Mouse (Mus musculus): ENCODE measurements at regions not wholly inside any gene's neighbourhood (a gene's known extent, or its start where the extent isn't known, plus 50 kb on each side); places are given as distances from the start of the nearest gene placed in this dataset.

GRCm38 (mm10) chr14:80083724-80084123 lies 99.8 kb downstream of the Olfm4 start:
- no peaks in the 10 kb centered on the region for H3K27me3 ChIP-seq

GRCm38 (mm10) chr14:80097238-80097637 lies 113.4 kb downstream of the Olfm4 start:
- H3K4me3 ChIP-seq (replicated peaks), result no peak overlapping the region
- H3K4me1 ChIP-seq (replicated peaks), result no peaks in the 10 kb centered on the region
- no peak overlapping the region for H3K27ac ChIP-seq
- H3K4me2 ChIP-seq, result no peak overlapping the region
- H3K36me3 ChIP-seq, result no peaks in the 10 kb centered on the region
- no peak overlapping the region for H3K9ac ChIP-seq
- DNase-seq (no peak), ATAC-seq (ENCODE audit: low read depth) (no peak)
- 54% methylated on average over 1 of the region's 1 CpGs for WGBS (ENCODE audit: insufficient replicate concordance)
- H3K27me3 ChIP-seq, result no peaks in the 10 kb centered on the region
- H3K9me3 ChIP-seq (replicated peaks), result no peaks in the 10 kb centered on the region

More at GRCm38 (mm10) chr14:80083724-80084123, 99.8 kb downstream of the Olfm4 start:
- WGBS (ENCODE audit: insufficient replicate concordance), result 62% methylated on average over 3 of the region's 3 CpGs
- Histone ChIP-seq H3K27ac (no peak overlapping the region), H3K4me2 (no peak overlapping the region), H3K9ac (no peak overlapping the region), H3K36me3 (no peaks in the 10 kb centered on the region), H3K4me3 (replicated peaks) (no peak overlapping the region), H3K9me3 (replicated peaks) (peaks cover 11% of the 10 kb centered on the region; the same call in 1 of the 2 replicates), H3K4me1 (replicated peaks) (no peaks in the 10 kb centered on the region)
- DNase-seq (no peak), ATAC-seq (ENCODE audit: low read depth) (no peak)

GRCm38 (mm10) chr14:80113115-80113687 lies 129.3 kb downstream of the Olfm4 start:
- Histone ChIP-seq H3K4me2 (no peak overlapping the region), H3K9me3 (replicated peaks) (no peaks in the 10 kb centered on the region), H3K27ac (no peak overlapping the region), H3K27me3 (no peaks in the 10 kb centered on the region), H3K4me1 (replicated peaks) (no peaks in the 10 kb centered on the region), H3K9ac (no peak overlapping the region), H3K36me3 (no peaks in the 10 kb centered on the region), H3K4me3 (replicated peaks) (no peak overlapping the region)
- WGBS (ENCODE audit: insufficient replicate concordance), result 73% methylated on average over 6 of the region's 6 CpGs
- ATAC-seq (ENCODE audit: low read depth) (no peak), DNase-seq (no peak)

- ATAC-seq (ENCODE audit: low read depth) (no peak), DNase-seq (no peak)
- Histone ChIP-seq H3K27ac (no peak overlapping the region), H3K9ac (no peak overlapping the region), H3K4me3 (replicated peaks) (no peak overlapping the region), H3K4me1 (replicated peaks) (no peaks in the 10 kb centered on the region), H3K9me3 (replicated peaks) (no peaks in the 10 kb centered on the region), H3K36me3 (no peaks in the 10 kb centered on the region), H3K27me3 (no peaks in the 10 kb centered on the region), H3K4me2 (no peak overlapping the region)
These were observed 130.4 kb downstream of the Olfm4 start for GRCm38 (mm10) chr14:80114326-80114725.

GRCm38 (mm10) chr14:80125156-80125555 lies 141.3 kb downstream of the Olfm4 start:
- no peak overlapping the region for H3K9ac ChIP-seq
- no peak overlapping the region for H3K27ac ChIP-seq
- WGBS (ENCODE audit: insufficient replicate concordance), result 57% methylated on average over 4 of the region's 4 CpGs
- H3K4me2 ChIP-seq, result no peak overlapping the region
- peaks cover 3% of the 10 kb centered on the region; the same call in 1 of the 2 replicates for H3K9me3 ChIP-seq (replicated peaks)
- ATAC-seq (ENCODE audit: low read depth) (no peak), DNase-seq (no peak)
- H3K36me3 ChIP-seq, result no peaks in the 10 kb centered on the region
- no peaks in the 10 kb centered on the region for H3K4me1 ChIP-seq (replicated peaks)
- H3K4me3 ChIP-seq (replicated peaks), result no peak overlapping the region
- H3K27me3 ChIP-seq, result no peaks in the 10 kb centered on the region

GRCm38 (mm10) chr14:80128181-80128580 lies 144.3 kb downstream of the Olfm4 start:
- no peak for DNase-seq
- no peak for ATAC-seq (ENCODE audit: low read depth)
- Histone ChIP-seq H3K9me3 (replicated peaks) (peaks cover 3% of the 10 kb centered on the region; the same call in 1 of the 2 replicates), H3K27me3 (no peaks in the 10 kb centered on the region), H3K4me3 (replicated peaks) (no peak overlapping the region), H3K36me3 (no peaks in the 10 kb centered on the region), H3K9ac (no peak overlapping the region), H3K27ac (no peak overlapping the region), H3K4me2 (no peak overlapping the region), H3K4me1 (replicated peaks) (no peaks in the 10 kb centered on the region)
- WGBS (ENCODE audit: insufficient replicate concordance), result 53% methylated on average over 2 of the region's 2 CpGs

GRCm38 (mm10) chr14:80137541-80137940 lies 153.7 kb downstream of the Olfm4 start:
- no peaks in the 10 kb centered on the region for H3K9me3 ChIP-seq (replicated peaks)
- 59% methylated on average over 5 of the region's 5 CpGs for WGBS (ENCODE audit: insufficient replicate concordance)
- DNase-seq (no peak), ATAC-seq (ENCODE audit: low read depth) (no peak)
- no peaks in the 10 kb centered on the region for H3K36me3 ChIP-seq
- H3K4me3 ChIP-seq (replicated peaks), result no peak overlapping the region
- H3K27ac ChIP-seq, result no peak overlapping the region
- no peak overlapping the region for H3K9ac ChIP-seq
- H3K4me2 ChIP-seq, result no peak overlapping the region
- no peaks in the 10 kb centered on the region for H3K27me3 ChIP-seq
- H3K4me1 ChIP-seq (replicated peaks), result no peaks in the 10 kb centered on the region

- H3K9me3 ChIP-seq (replicated peaks), result 0 out of 2 replicates have a peak, but pooled peaks cover 3% of the 10 kb centered on the region
- no peak overlapping the region for H3K4me3 ChIP-seq (replicated peaks)
- DNase-seq (no peak), ATAC-seq (ENCODE audit: low read depth) (no peak)
- H3K27ac ChIP-seq, result no peak overlapping the region
- H3K36me3 ChIP-seq, result no peaks in the 10 kb centered on the region
- WGBS (ENCODE audit: insufficient replicate concordance), result 31% methylated on average over 6 of the region's 6 CpGs
- H3K4me1 ChIP-seq (replicated peaks), result no peaks in the 10 kb centered on the region
- H3K4me2 ChIP-seq, result no peak overlapping the region
- no peaks in the 10 kb centered on the region for H3K27me3 ChIP-seq
- no peak overlapping the region for H3K9ac ChIP-seq
These were observed 155.3 kb downstream of the Olfm4 start for GRCm38 (mm10) chr14:80138991-80139791.

GRCm38 (mm10) chr14:80157002-80157401 lies 173.1 kb downstream of the Olfm4 start:
- H3K27ac ChIP-seq, result no peak overlapping the region
- H3K9ac ChIP-seq, result no peak overlapping the region
- no peaks in the 10 kb centered on the region for H3K4me1 ChIP-seq (replicated peaks)
- no peaks in the 10 kb centered on the region for H3K36me3 ChIP-seq
- no peak overlapping the region for H3K4me2 ChIP-seq
- H3K9me3 ChIP-seq (replicated peaks), result no peaks in the 10 kb centered on the region
- no peaks in the 10 kb centered on the region for H3K27me3 ChIP-seq
- no peak overlapping the region for H3K4me3 ChIP-seq (replicated peaks)
- DNase-seq, result peak; percentile 2
- ATAC-seq (ENCODE audit: low read depth), result no peak
- 30% methylated on average over 6 of the region's 6 CpGs for WGBS (ENCODE audit: insufficient replicate concordance)

GRCm38 (mm10) chr14:80169211-80169610 lies 185.3 kb downstream of the Olfm4 start:
- Histone ChIP-seq H3K36me3 (no peaks in the 10 kb centered on the region), H3K4me2 (no peak overlapping the region), H3K9me3 (replicated peaks) (no peaks in the 10 kb centered on the region), H3K27me3 (no peaks in the 10 kb centered on the region), H3K4me3 (replicated peaks) (no peak overlapping the region), H3K4me1 (replicated peaks) (no peaks in the 10 kb centered on the region), H3K27ac (no peak overlapping the region), H3K9ac (no peak overlapping the region)
- DNase-seq (no peak), ATAC-seq (ENCODE audit: low read depth) (no peak)
- WGBS (ENCODE audit: insufficient replicate concordance), result 18% methylated on average over 1 of the region's 1 CpGs

GRCm38 (mm10) chr14:80170450-80171180 lies 186.7 kb downstream of the Olfm4 start:
- DNase-seq (no peak), ATAC-seq (ENCODE audit: low read depth) (no peak)
- no peak overlapping the region for H3K4me2 ChIP-seq
- no peaks in the 10 kb centered on the region for H3K27me3 ChIP-seq
- no peak overlapping the region for H3K9ac ChIP-seq
- no peaks in the 10 kb centered on the region for H3K9me3 ChIP-seq (replicated peaks)
- no peaks in the 10 kb centered on the region for H3K36me3 ChIP-seq
- H3K4me1 ChIP-seq (replicated peaks), result no peaks in the 10 kb centered on the region
- no peak overlapping the region for H3K27ac ChIP-seq
- 18% methylated on average over 11 of the region's 11 CpGs for WGBS (ENCODE audit: insufficient replicate concordance)
- H3K4me3 ChIP-seq (replicated peaks), result no peak overlapping the region

All from liver, embryonic 13.5 days (tissue).